Mouse (Mus musculus) heart, postnatal 0 days (tissue): ENCODE data around the gene Inppl1. TPM values are rescaled to one million over a fixed set of nuclear protein-coding genes. Genes with fewer than 3 reads are reported as not detected.
A peak's percentile ranks its signal among the peaks of the same experiment; 100 is the strongest.

Experiments
- ATAC-seq: fragments of 200-750 bp; cut with Nextera tagmentation; 2 replicates; pipeline ENCODE4 v1.8.0; 2017; ENCODE audit warnings: low read depth, moderate number of reproducible peaks, moderate library complexity; ENCODE audit not compliant: insufficient read depth
- DNase-seq: peaks from one replicate; pipeline ENCODE4 v3.0.0-alpha.2; 2016; ENCODE audit warnings: low spot score
- H3K27ac ChIP-seq: fragments of 300-500 bp; sonication (generic); 2 replicates; pipeline ENCODE4 v1.5.1; 2014; ENCODE audit warnings: low read depth, mild to moderate bottlenecking
- H3K27me3 ChIP-seq: fragments of 300-500 bp; sonication (generic); 2 replicates; pipeline ENCODE4 v1.6.1; 2014; ENCODE audit warnings: low read length, mixed read lengths; ENCODE audit not compliant: control insufficient read depth, insufficient read depth
- H3K36me3 ChIP-seq: fragments of 300-500 bp; sonication (generic); replicated peaks from 2 replicates; pipeline ENCODE4 v1.6.1; 2014; ENCODE audit warnings: low read length, mixed read lengths; ENCODE audit not compliant: control insufficient read depth, insufficient read depth
- H3K4me1 ChIP-seq: fragments of 300-500 bp; sonication (generic); 2 replicates; pipeline ENCODE4 v1.6.1; 2014; ENCODE audit warnings: antibody characterized with exemption; ENCODE audit not compliant: control insufficient read depth, insufficient read depth
- H3K4me2 ChIP-seq: fragments of 300-500 bp; sonication (generic); 2 replicates; pipeline ENCODE4 v1.6.1; 2014; ENCODE audit warnings: low read depth, mild to moderate bottlenecking, low read length, moderate library complexity
- H3K4me3 ChIP-seq: fragments of 300-500 bp; sonication (generic); 2 replicates; pipeline ENCODE4 v1.5.1; 2014; ENCODE audit warnings: low read depth, low read length
- H3K9ac ChIP-seq: fragments of 300-500 bp; sonication (generic); replicated peaks from 2 replicates; pipeline ENCODE4 v1.6.1; 2014; ENCODE audit warnings: low read depth, low read length, mixed read lengths
- H3K9me3 ChIP-seq: fragments of 300-500 bp; sonication (generic); replicated peaks from 2 replicates; pipeline ENCODE4 v1.6.1; 2016; ENCODE audit warnings: low read length; ENCODE audit not compliant: control insufficient read depth
- CTCF ChIP-seq: IDR thresholded peaks from 2 replicates; pipeline ENCODE4 v1.5.1; 2016; ENCODE audit warnings: antibody characterized with exemption, control low read depth, low read depth
- EP300 ChIP-seq: IDR thresholded peaks from 2 replicates; pipeline ENCODE4 v1.6.1; 2016; ENCODE audit warnings: antibody characterized with exemption, low read depth
- WGBS: fragments of 180-500 bp; shearing (Covaris S2); extraction: QIAGEN DNeasy Blood & Tissue Kit; methylation state at CpG from one replicate; pipeline ENCODE4 v1.1.7; 2014; 5-methylcytosine and 5-hydroxymethylcytosine counted together
- polyA plus RNA-seq: library from polyadenylated mRNA; unstranded; fragments of >200 nt; fragmentation: Nextera tagmentation; extraction: Ambion mirVana; gene quantifications from 2 replicates; pipeline ENCODE4 v1.2.1, GENCODE M21; 2015
- total RNA-seq: library from RNA; depleted of rRNA; stranded (reverse); fragments of >200 nt; gene quantifications from 2 replicates; pipeline ENCODE4 v1.2.3, GENCODE M21; 2014; ENCODE audit warnings: low replicate concordance; rRNA removed

Inppl1 gene
- total RNA-seq, result 98.2 and 98.3 TPM in 2 replicates
- 45.0 and 47.5 TPM in 2 replicates for polyA plus RNA-seq

DNA sequence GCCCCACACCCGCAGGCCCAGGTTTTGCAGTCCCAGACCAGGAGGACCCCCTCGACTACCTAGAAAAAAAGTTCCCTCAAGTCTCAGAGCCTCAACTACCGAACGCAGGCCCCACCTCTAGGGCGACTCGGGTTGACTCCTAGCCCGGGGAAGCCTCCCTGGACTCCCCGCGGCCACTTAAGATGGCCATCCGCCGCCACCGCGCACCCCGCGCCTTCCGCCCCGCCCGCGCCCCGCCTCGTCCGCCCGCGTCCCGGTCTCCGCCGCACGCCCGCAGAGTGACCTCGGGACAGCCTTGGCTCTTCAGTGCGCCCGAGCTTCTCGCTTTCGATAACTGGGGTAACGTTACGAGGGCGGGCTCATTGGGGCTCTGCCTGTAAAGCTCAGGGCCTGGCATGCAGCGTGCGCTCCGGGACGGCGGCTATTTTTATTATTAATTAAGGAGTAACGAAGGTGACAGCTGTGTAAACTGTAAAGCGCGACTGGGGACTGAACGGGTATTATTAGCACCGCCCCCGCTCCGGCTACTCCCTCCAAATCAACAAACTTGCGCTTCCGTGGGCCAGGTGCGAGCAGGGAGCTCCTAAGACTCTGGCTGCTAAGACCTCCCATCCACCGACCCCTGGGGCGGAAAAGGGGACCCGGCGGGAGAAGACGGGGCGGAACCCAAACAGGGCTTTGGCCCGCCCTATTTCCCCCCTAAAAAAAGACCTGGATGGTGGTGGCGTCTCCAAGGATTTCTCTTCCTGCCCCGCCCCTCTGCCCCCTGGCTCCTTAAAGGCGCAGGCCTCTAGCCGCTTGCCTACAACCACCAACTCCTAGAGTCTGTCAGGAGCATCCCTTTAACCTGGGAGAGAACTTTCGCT, at the start of gene Inppl1:
Gene Inppl1 (minus strand): TSS at position 624 of the 866 bp plus-strand sequence.
- Histone ChIP-seq H3K4me1 (peaks cover 8% of the 10 kb centered on the region), H3K4me2 (peak within 1 kb of the TSS; percentile 89), H3K27ac (peak within 1 kb of the TSS; percentile 97), H3K36me3 (peaks cover 9% of the 10 kb centered on the region), H3K9me3 (no peaks in the 10 kb centered on the region), H3K27me3 (no peaks in the 10 kb centered on the region), H3K4me3 (peak within 1 kb of the TSS; percentile 79), H3K9ac (peak within 1 kb of the TSS; percentile 93)
- TF ChIP-seq CTCF, result peak; percentile 44
- peak; percentile 60; the same call in 1 of the 2 replicates for TF ChIP-seq EP300
- WGBS, result 1% methylated on average over 64 of the region's 64 CpGs
- peak; percentile 89 for DNase-seq
- ATAC-seq, result peak; percentile 82

DNA sequence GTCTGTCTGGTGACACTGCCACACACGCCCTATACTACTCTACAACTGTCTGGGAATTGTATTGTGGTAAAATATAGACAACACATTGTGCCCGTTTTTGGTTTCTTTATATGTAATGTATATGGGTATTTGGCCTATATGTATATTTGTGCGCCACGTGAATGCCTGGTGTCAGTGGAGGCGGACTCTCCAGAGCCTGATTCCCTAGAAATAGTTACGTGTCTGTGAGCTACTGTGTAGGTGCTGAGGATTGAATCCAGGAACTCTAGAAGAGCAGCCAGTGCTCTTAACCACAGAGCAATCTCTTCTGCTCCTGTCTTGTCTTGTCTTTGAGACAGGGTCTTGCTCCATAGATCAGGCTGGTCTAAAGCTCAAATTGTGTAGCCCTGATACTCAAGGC, 48.2 kb upstream of the Inppl1 start:
- Histone ChIP-seq H3K4me3 (no peak overlapping the region), H3K4me2 (no peak overlapping the region), H3K27ac (no peak overlapping the region), H3K36me3 (no peaks in the 10 kb centered on the region), H3K4me1 (no peaks in the 10 kb centered on the region), H3K27me3 (no peaks in the 10 kb centered on the region), H3K9me3 (no peaks in the 10 kb centered on the region; the same call in 1 of the 2 replicates), H3K9ac (no peak overlapping the region)
- TF ChIP-seq CTCF, result no peak
- TF ChIP-seq EP300, result no peak
- no peak for DNase-seq
- 73% methylated on average over 6 of the region's 6 CpGs for WGBS
- ATAC-seq, result no peak

DNA sequence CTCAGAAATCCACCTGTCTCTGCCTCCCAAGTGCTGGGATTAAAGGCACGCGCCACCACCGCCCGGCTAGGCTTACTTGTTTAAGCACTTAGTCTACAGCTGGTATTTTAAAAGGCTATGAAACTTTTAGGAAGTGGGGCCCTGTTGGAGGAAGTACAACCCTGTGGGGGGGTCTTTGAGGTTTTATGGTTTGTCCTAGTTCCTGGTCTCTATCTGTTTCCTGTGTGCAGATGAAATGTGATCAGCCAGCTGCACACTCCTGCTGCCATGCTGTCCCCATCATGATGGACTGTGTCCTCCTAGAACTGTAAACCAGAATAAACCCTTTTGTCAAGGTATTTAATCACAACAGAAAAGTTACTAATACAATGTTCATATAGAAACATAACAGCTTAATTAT, 46.1 kb upstream of the Inppl1 start:
- Histone ChIP-seq H3K27me3 (no peaks in the 10 kb centered on the region), H3K9me3 (no peaks in the 10 kb centered on the region; the same call in 1 of the 2 replicates), H3K27ac (no peak overlapping the region), H3K36me3 (no peaks in the 10 kb centered on the region), H3K4me3 (no peak overlapping the region), H3K4me1 (no peaks in the 10 kb centered on the region), H3K4me2 (no peak overlapping the region), H3K9ac (no peak overlapping the region)
- TF ChIP-seq EP300 (no peak), CTCF (no peak)
- ATAC-seq (no peak), DNase-seq (no peak)
- WGBS, result 91% methylated on average over 4 of the region's 4 CpGs

DNA sequence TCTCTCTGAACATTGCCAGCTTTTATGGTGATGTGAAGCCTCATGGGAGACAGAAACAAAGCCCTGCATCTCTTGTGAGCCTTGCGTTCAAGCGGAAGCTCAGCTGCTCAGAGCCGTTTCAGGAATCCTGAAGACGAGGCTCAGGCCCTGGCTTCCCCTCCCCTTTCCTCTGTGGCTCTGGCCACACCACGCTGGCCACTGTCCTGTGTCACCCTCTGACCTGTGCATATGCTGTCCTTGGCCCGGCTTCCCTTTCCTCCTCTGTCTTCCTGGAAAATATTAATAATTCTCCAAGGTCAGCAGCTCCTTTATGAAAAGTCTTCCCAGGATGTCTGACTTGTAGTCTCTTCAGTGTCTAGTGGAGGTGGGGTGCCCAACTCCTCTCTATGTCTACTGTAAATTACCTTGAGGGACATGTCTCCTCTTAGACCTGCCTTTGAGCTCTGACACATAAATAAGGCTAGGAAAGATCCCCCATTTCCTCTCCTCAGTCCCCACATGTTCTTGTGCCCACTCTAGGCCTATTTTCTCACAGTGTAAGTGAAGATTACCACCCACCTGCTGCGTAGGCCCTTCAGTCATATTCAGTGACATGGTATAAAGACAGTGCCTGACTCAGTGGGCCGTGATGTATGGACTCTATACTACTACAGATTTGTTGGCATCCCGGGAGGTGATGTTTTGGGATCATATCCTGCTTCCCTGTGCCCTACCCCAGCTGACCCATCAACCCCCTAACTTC, 44.6 kb upstream of the Inppl1 start:
- no peak for DNase-seq
- H3K9me3 ChIP-seq, result no peaks in the 10 kb centered on the region; the same call in 1 of the 2 replicates
- WGBS, result 65% methylated on average over 9 of the region's 9 CpGs
- no peak overlapping the region for H3K9ac ChIP-seq
- no peak overlapping the region for H3K4me3 ChIP-seq
- H3K36me3 ChIP-seq, result no peaks in the 10 kb centered on the region
- TF ChIP-seq CTCF, result no peak
- TF ChIP-seq EP300, result no peak
- no peak overlapping the region for H3K4me2 ChIP-seq
- H3K27me3 ChIP-seq, result no peaks in the 10 kb centered on the region
- ATAC-seq, result peak; percentile 14; the same call in 1 of the 2 replicates
- no peak overlapping the region; the same call in 1 of the 2 replicates for H3K27ac ChIP-seq
- no peaks in the 10 kb centered on the region for H3K4me1 ChIP-seq

DNA sequence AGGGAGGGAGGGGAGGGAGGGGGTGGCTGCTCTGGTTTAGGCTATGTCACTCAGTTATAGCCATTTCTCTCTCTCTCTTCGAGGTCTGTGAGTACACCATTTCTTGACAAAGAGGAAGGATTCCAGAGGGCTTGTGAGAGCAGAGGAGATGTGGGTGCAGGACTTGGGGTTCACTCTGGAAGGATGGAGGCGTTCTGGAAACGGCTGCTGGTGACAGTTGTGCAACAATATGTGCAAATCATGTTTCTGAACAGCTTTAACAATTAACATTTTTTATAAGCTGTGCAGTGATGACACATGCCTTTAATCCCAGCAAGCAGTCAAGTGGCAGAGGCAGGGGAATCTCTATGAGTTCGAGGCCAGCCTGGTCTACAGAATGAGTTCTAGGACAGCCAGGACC, 42.8 kb upstream of the Inppl1 start:
- ATAC-seq, result no peak

More for the DNA sequence above, 42.8 kb upstream of the Inppl1 start:
- 62% methylated on average over 4 of the region's 4 CpGs for WGBS
- H3K9me3 ChIP-seq, result no peaks in the 10 kb centered on the region; the same call in 1 of the 2 replicates
- H3K4me1 ChIP-seq, result no peaks in the 10 kb centered on the region
- TF ChIP-seq CTCF (no peak), EP300 (no peak)
- no peak overlapping the region for H3K4me3 ChIP-seq
- H3K27ac ChIP-seq, result no peak overlapping the region
- no peak overlapping the region for H3K4me2 ChIP-seq
- no peaks in the 10 kb centered on the region for H3K36me3 ChIP-seq
- no peak for DNase-seq
- no peak overlapping the region for H3K9ac ChIP-seq
- H3K27me3 ChIP-seq, result no peaks in the 10 kb centered on the region
